Mouse (Mus musculus): ENCODE data around the gene Gtf2h4. TPM values are rescaled to one million over a fixed set of nuclear protein-coding genes. Genes with fewer than 3 reads are reported as not detected.

The Gtf2h4 gene
- polyA plus RNA-seq, 1 experiment: 105 TPM

DNA sequence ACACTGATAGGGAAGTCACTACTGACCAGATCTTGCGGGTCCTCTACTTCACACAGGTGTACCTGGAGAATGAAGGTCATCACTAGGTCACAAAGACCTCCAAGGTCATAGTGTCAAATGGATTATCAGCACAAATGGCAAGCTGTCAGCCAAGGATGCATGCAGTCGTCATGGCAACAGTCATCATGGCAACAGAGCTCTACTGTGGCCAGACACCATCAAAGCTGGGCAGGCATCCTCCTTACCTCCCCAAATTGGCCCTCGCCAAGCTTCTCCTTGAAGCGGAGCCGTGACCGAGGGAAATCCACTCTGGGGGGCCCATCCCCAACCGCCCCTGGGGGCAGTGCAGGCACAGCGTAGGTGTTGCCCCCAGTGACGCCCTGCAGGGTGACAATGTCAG, 11.5 kb upstream of the Gtf2h4 start:
- no peak overlapping the region for H3K27ac ChIP-seq (ENCODE audit: insufficient read depth, low read length)
- peaks cover 3% of the 10 kb centered on the region for H3K4me1 ChIP-seq (ENCODE audit: control insufficient read depth, insufficient read depth, low read length)
- H3K9me3 ChIP-seq (replicated peaks; ENCODE audit: control insufficient read depth, insufficient read depth, low read length, poor library complexity, severe bottlenecking): no peaks in the 10 kb centered on the region
- no peak overlapping the region for H3K9ac ChIP-seq (ENCODE audit: low read depth, poor library complexity, severe bottlenecking)
- H3K27me3 ChIP-seq (ENCODE audit: control insufficient read depth, insufficient read depth, low read length, poor library complexity, severe bottlenecking): no peaks in the 10 kb centered on the region
- TF ChIP-seq POLR2A (IDR thresholded peaks at IDR 0.05; ENCODE audit: insufficient read depth, low read length) (no peak), CTCF (IDR thresholded peaks at IDR 0.05; ENCODE audit: low read depth, low read length) (no peak), EP300 (IDR thresholded peaks at IDR 0.05; ENCODE audit: insufficient read depth, low read depth, low read length) (no peak)
- no peaks in the 10 kb centered on the region; the same call in 1 of the 2 replicates for H3K36me3 ChIP-seq (ENCODE audit: control insufficient read depth, insufficient read depth, low read length, poor library complexity, severe bottlenecking)
- H3K4me3 ChIP-seq (ENCODE audit: low read depth, low read length): no peak overlapping the region

DNA sequence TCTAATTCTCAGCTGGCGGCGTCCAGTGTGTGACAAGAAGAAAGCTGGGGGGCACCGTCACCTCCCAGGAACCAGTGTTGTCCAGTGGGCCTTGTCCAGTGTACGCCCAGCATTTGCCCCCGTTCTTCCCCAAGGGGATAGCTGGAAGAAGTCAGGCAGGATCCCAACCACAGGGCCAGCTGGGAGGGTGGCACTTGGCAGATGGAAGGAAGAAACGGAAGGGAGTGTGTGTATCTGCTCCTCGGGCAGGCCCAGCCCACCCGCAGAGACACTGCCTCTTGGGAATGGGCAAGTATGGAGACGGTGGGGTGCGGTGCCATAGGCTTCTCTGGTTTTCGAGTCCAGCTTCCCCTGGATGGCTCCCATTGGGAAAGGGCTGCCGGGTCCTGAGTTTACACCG, 8.4 kb upstream of the Gtf2h4 start:
- Histone ChIP-seq H3K4me3 (ENCODE audit: low read depth, low read length) (peak overlapping the region; percentile 38), H3K9ac (ENCODE audit: low read depth, poor library complexity, severe bottlenecking) (peak overlapping the region; percentile 49), H3K27ac (ENCODE audit: insufficient read depth, low read length) (peak overlapping the region; percentile 5; the same call in 1 of the 2 replicates), H3K27me3 (ENCODE audit: control insufficient read depth, insufficient read depth, low read length, poor library complexity, severe bottlenecking) (no peaks in the 10 kb centered on the region), H3K9me3 (replicated peaks; ENCODE audit: control insufficient read depth, insufficient read depth, low read length, poor library complexity, severe bottlenecking) (no peaks in the 10 kb centered on the region), H3K36me3 (ENCODE audit: control insufficient read depth, insufficient read depth, low read length, poor library complexity, severe bottlenecking) (no peaks in the 10 kb centered on the region; the same call in 1 of the 2 replicates), H3K4me1 (ENCODE audit: control insufficient read depth, insufficient read depth, low read length) (peaks cover 2% of the 10 kb centered on the region)
- TF ChIP-seq EP300 (IDR thresholded peaks at IDR 0.05; ENCODE audit: insufficient read depth, low read depth, low read length) (no peak), POLR2A (IDR thresholded peaks at IDR 0.05; ENCODE audit: insufficient read depth, low read length) (no peak), CTCF (IDR thresholded peaks at IDR 0.05; ENCODE audit: low read depth, low read length) (no peak)

DNA sequence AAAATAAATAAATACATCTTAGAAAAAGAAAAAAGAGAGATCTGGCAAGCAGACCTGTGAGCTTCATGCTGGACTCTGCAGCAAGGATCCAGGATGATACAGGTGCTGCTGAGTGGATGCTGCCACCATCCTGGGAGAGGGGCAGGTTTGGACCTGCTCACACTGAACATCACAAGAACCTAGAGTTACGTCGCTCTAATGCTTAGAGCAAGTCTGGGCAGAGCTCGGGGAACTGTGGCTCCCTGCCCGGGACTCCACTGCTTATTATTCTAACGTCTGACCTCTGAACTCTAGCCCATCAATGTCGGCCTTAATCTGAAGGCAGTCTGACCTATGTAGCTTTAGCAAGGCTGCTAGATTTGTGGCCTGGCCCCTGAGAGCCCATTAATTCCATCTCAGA, 7.1 kb upstream of the Gtf2h4 start:
- Histone ChIP-seq H3K9me3 (replicated peaks; ENCODE audit: control insufficient read depth, insufficient read depth, low read length, poor library complexity, severe bottlenecking) (no peaks in the 10 kb centered on the region), H3K4me1 (ENCODE audit: control insufficient read depth, insufficient read depth, low read length) (peaks cover 2% of the 10 kb centered on the region), H3K4me3 (ENCODE audit: low read depth, low read length) (no peak overlapping the region), H3K9ac (ENCODE audit: low read depth, poor library complexity, severe bottlenecking) (peak overlapping the region; percentile 25; the same call in 1 of the 2 replicates), H3K36me3 (ENCODE audit: control insufficient read depth, insufficient read depth, low read length, poor library complexity, severe bottlenecking) (no peaks in the 10 kb centered on the region), H3K27ac (ENCODE audit: insufficient read depth, low read length) (peak overlapping the region; percentile 85), H3K27me3 (ENCODE audit: control insufficient read depth, insufficient read depth, low read length, poor library complexity, severe bottlenecking) (no peaks in the 10 kb centered on the region)
- TF ChIP-seq CTCF (IDR thresholded peaks at IDR 0.05; ENCODE audit: low read depth, low read length) (no peak), EP300 (IDR thresholded peaks at IDR 0.05; ENCODE audit: insufficient read depth, low read depth, low read length) (peak; percentile 57; the same call in 1 of the 2 replicates)

DNA sequence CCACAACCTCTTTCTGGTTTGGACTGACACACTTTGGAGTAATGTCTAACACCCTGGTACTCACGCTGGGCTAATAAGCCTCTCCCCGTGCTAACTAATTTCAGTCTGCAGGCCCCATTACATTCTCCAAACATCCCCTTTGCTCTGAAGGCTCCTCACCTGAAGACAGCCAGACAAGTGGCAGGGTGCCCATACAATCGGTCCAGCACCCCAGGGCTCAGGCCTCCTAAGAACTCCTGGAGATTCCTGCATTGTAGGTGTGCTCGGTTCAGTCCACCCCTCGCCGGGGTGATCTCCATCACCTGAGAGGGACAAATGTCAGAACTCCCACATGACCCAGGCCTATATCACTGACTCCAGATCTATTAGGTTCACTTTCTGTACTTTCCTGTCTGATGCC, 1.0 kb downstream of the Gtf2h4 start:
- Histone ChIP-seq H3K4me3 (ENCODE audit: low read depth, low read length) (no peak overlapping the region), H3K27me3 (ENCODE audit: control insufficient read depth, insufficient read depth, low read length, poor library complexity, severe bottlenecking) (no peaks in the 10 kb centered on the region), H3K9ac (ENCODE audit: low read depth, poor library complexity, severe bottlenecking) (no peak overlapping the region), H3K27ac (ENCODE audit: insufficient read depth, low read length) (no peak overlapping the region), H3K4me1 (ENCODE audit: control insufficient read depth, insufficient read depth, low read length) (no peaks in the 10 kb centered on the region), H3K36me3 (ENCODE audit: control insufficient read depth, insufficient read depth, low read length, poor library complexity, severe bottlenecking) (no peaks in the 10 kb centered on the region; the same call in 1 of the 2 replicates), H3K9me3 (replicated peaks; ENCODE audit: control insufficient read depth, insufficient read depth, low read length, poor library complexity, severe bottlenecking) (no peaks in the 10 kb centered on the region)
- TF ChIP-seq CTCF (IDR thresholded peaks at IDR 0.05; ENCODE audit: low read depth, low read length) (no peak), EP300 (IDR thresholded peaks at IDR 0.05; ENCODE audit: insufficient read depth, low read depth, low read length) (no peak), POLR2A (IDR thresholded peaks at IDR 0.05; ENCODE audit: insufficient read depth, low read length) (no peak)

DNA sequence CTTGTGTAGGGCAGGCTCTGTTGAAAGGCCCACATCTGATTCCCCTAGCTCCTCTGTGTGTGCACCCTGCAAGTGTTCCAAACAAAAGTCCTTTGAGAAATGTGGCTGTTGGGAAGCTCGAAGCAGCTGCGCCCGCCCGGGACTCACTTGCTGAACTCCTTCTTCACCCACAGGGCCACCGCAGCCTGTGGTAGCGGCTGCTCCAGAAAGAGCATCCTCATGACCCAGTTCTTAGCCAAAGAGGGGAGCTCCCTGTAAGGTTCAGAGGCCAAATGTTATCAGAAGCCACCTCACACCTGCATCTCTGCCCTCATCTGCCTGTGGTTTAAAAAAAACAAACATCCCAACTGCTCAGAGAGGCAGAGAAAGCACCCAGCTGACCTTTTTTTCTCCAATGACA, 1.7 kb downstream of the Gtf2h4 start:
- Histone ChIP-seq H3K9me3 (replicated peaks; ENCODE audit: control insufficient read depth, insufficient read depth, low read length, poor library complexity, severe bottlenecking) (no peaks in the 10 kb centered on the region), H3K4me3 (ENCODE audit: low read depth, low read length) (no peak overlapping the region), H3K27ac (ENCODE audit: insufficient read depth, low read length) (no peak overlapping the region), H3K9ac (ENCODE audit: low read depth, poor library complexity, severe bottlenecking) (no peak overlapping the region), H3K4me1 (ENCODE audit: control insufficient read depth, insufficient read depth, low read length) (no peaks in the 10 kb centered on the region), H3K27me3 (ENCODE audit: control insufficient read depth, insufficient read depth, low read length, poor library complexity, severe bottlenecking) (no peaks in the 10 kb centered on the region), H3K36me3 (ENCODE audit: control insufficient read depth, insufficient read depth, low read length, poor library complexity, severe bottlenecking) (no peaks in the 10 kb centered on the region; the same call in 1 of the 2 replicates)
- TF ChIP-seq EP300 (IDR thresholded peaks at IDR 0.05; ENCODE audit: insufficient read depth, low read depth, low read length): no peak
- TF ChIP-seq CTCF (IDR thresholded peaks at IDR 0.05; ENCODE audit: low read depth, low read length): no peak
- TF ChIP-seq POLR2A (IDR thresholded peaks at IDR 0.05; ENCODE audit: insufficient read depth, low read length): no peak

DNA sequence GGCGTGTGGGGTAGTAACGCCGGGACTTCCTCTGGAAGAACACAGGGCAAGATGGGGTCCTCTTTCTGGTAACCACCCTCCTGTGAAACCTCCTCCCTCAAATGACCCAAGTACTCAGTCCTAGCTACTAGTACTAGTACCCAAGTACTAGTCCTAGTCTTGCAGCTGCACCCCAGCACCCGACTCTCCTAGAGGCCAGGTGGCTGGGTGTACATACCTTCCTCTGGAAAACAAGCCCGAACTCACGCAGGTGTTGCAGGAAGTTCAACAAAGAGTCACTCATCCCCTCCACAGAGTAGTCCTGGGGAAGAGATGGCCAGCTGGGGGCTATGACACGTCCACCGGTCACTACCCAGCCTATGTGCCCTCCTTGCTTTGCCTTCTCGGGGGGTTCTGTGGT, 3.8 kb downstream of the Gtf2h4 start:
- H3K4me1 ChIP-seq (ENCODE audit: control insufficient read depth, insufficient read depth, low read length): peaks cover 3% of the 10 kb centered on the region
- H3K27ac ChIP-seq (ENCODE audit: insufficient read depth, low read length): no peak overlapping the region
- H3K4me3 ChIP-seq (ENCODE audit: low read depth, low read length): no peak overlapping the region
- TF ChIP-seq EP300 (IDR thresholded peaks at IDR 0.05; ENCODE audit: insufficient read depth, low read depth, low read length) (no peak), CTCF (IDR thresholded peaks at IDR 0.05; ENCODE audit: low read depth, low read length) (no peak), POLR2A (IDR thresholded peaks at IDR 0.05; ENCODE audit: insufficient read depth, low read length) (no peak)
- H3K9ac ChIP-seq (ENCODE audit: low read depth, poor library complexity, severe bottlenecking): no peak overlapping the region
- no peaks in the 10 kb centered on the region; the same call in 1 of the 2 replicates for H3K36me3 ChIP-seq (ENCODE audit: control insufficient read depth, insufficient read depth, low read length, poor library complexity, severe bottlenecking)
- no peaks in the 10 kb centered on the region for H3K27me3 ChIP-seq (ENCODE audit: control insufficient read depth, insufficient read depth, low read length, poor library complexity, severe bottlenecking)
- H3K9me3 ChIP-seq (replicated peaks; ENCODE audit: control insufficient read depth, insufficient read depth, low read length, poor library complexity, severe bottlenecking): no peaks in the 10 kb centered on the region
